Mouse (Mus musculus): ENCODE data around the gene Fen1. TPM values are rescaled to one million over a fixed set of nuclear protein-coding genes. Genes with fewer than 3 reads are reported as not detected.

Gene Fen1
- polyA plus RNA-seq, 1 experiment from 2014 or later: 83.6 TPM

Small RNA genes lying within 50 kb of the gene (microRNA-seq; reads per million reads assigned to microRNA genes)
- gene Mir6993: not detected

Other genes with a start within 250 kb of the Fen1 start
- 1,902 and 2,108 TPM in 2 replicates for gene Fth1, start 223.6 kb downstream of the Fen1 start, polyA plus RNA-seq (2015; fragmentation: Nextera tagmentation; extraction: Ambion mirVana)
- 0.61 and 0.64 TPM in 2 replicates for gene Best1, start 202.5 kb downstream of the Fen1 start, polyA plus RNA-seq (2015; fragmentation: Nextera tagmentation; extraction: Ambion mirVana)
- 33.7 and 38.1 TPM in 2 replicates for gene Rab3il1, start 202.5 kb downstream of the Fen1 start, polyA plus RNA-seq (2015; fragmentation: Nextera tagmentation; extraction: Ambion mirVana)
- gene Fads3, start 162.6 kb downstream of the Fen1 start, polyA plus RNA-seq (2015; fragmentation: Nextera tagmentation; extraction: Ambion mirVana): 18.9 and 22.5 TPM in 2 replicates
- gene Fads2, start 102.4 kb downstream of the Fen1 start, polyA plus RNA-seq (2015; fragmentation: Nextera tagmentation; extraction: Ambion mirVana): 102 and 104 TPM in 2 replicates
- gene Fads1, start 21.3 kb downstream of the Fen1 start, polyA plus RNA-seq (2015; fragmentation: Nextera tagmentation; extraction: Ambion mirVana): 107 and 117 TPM in 2 replicates
- 400 and 452 TPM in 2 replicates for gene Tmem258, start 155 bp downstream of the Fen1 start, polyA plus RNA-seq (2015; fragmentation: Nextera tagmentation; extraction: Ambion mirVana)
- 16.6 and 17.6 TPM in 2 replicates for gene Myrf, start 36.6 kb upstream of the Fen1 start, polyA plus RNA-seq (2015; fragmentation: Nextera tagmentation; extraction: Ambion mirVana)
- gene Dagla, start 100.7 kb upstream of the Fen1 start, polyA plus RNA-seq (2015; fragmentation: Nextera tagmentation; extraction: Ambion mirVana): 2.9 and 3.4 TPM in 2 replicates
- 0.84 TPM in 2 replicates for gene Syt7, start 184.9 kb upstream of the Fen1 start, polyA plus RNA-seq (2015; fragmentation: Nextera tagmentation; extraction: Ambion mirVana)

All from stomach, embryonic 16.5 days (tissue).